Mouse (Mus musculus) myocyte (in vitro differentiated cells): Measurements from ENCODE around the gene Ccdc106.

Experiments used
- MAX ChIP-seq: IDR thresholded peaks from one replicate; pipeline ENCODE4 v1.6.1; 2011; ENCODE audit warnings: low read depth, mild to moderate bottlenecking, control low read depth
- POLR2AphosphoS2 ChIP-seq: IDR thresholded peaks from one replicate; pipeline ENCODE4 v1.6.1; 2011; ENCODE audit warnings: low read depth, control low read depth; ENCODE audit not compliant: insufficient read length
- TCF12 ChIP-seq: IDR thresholded peaks from one replicate; pipeline ENCODE4 v1.6.1; 2011; ENCODE audit warnings: mild to moderate bottlenecking, control low read depth; ENCODE audit not compliant: poor library complexity, insufficient read depth, severe bottlenecking
- TCF3 ChIP-seq: IDR thresholded peaks from one replicate; pipeline ENCODE4 v1.6.1; 2011; ENCODE audit warnings: low read depth, control low read depth; ENCODE audit not compliant: insufficient read length
- USF1 ChIP-seq: IDR thresholded peaks from one replicate; pipeline ENCODE4 v1.6.1; 2011; ENCODE audit warnings: low read depth, mild to moderate bottlenecking, control low read depth, moderate library complexity

- TF ChIP-seq POLR2AphosphoS2 (no peak), TCF3 (no peak), MAX (no peak), TCF12 (no peak), USF1 (no peak)
These were observed 88.9 kb downstream of the Ccdc106 start for GRCm38 (mm10) chr7:5109301-5109700.
